Mouse (Mus musculus): ENCODE results near the gene Cpne4.

DNA sequence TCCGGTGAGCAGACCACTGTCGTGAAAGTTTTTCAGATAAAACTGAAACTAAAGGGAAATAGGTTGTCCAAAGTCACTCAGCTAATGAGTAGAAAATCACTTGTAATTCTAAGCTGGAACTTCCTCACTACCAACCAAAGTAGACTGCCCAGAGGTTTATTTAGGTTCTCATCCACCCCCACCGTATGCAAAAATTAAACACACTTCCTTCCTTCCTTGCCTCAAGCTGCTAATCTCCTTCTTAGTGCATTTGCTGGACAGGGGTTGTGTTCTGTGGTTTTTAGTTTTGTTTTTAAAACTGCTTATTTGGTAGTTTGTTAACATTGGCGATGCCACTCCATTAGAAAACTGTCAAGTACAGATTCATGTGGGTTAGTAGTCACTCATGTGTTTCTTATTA lies 506.7 kb downstream of the Cpne4 start:
- TF ChIP-seq CTCF (conservative IDR thresholded peaks at IDR 0.05 in 1 of 2, IDR thresholded peaks at IDR 0.05 in 1 of 2; ENCODE audit: low read depth in 2 of 2, low read length in 2 of 2) (no peak), POLR2A (IDR thresholded peaks at IDR 0.05; ENCODE audit: low read depth, low read length) (no peak), RCOR1 (conservative IDR thresholded peaks at IDR 0.05; ENCODE audit: low read depth, low read length) (no peak), USF2 (conservative IDR thresholded peaks at IDR 0.05; ENCODE audit: low read depth, low read length) (no peak), MYC (IDR thresholded peaks at IDR 0.05; ENCODE audit: low read depth, low read length) (no peak), GABPA (IDR thresholded peaks at IDR 0.05; ENCODE audit: insufficient replicate concordance, low read depth, low read length) (no peak), E2F4 (IDR thresholded peaks at IDR 0.05; ENCODE audit: insufficient replicate concordance, low read depth, low read length) (no peak), SIN3A (IDR thresholded peaks at IDR 0.05; ENCODE audit: low read length) (no peak), TCF12 (IDR thresholded peaks at IDR 0.05; ENCODE audit: low read depth, low read length) (no peak), TBP (conservative IDR thresholded peaks at IDR 0.05; ENCODE audit: low read depth, low read length) (no peak), ETS1 (conservative IDR thresholded peaks at IDR 0.05; ENCODE audit: low read depth, low read length) (no peak), SMC3 (IDR thresholded peaks at IDR 0.05; ENCODE audit: low read depth, low read length) (no peak), JUND (conservative IDR thresholded peaks at IDR 0.05; ENCODE audit: low read depth, low read length) (no peak), MAZ (IDR thresholded peaks at IDR 0.05; ENCODE audit: low read depth, low read length) (no peak)
